Mouse (Mus musculus) frontal cortex, adult (tissue): ENCODE results near the gene Map3k6.

Source experiments
- ATAC-seq: cut with Nextera tagmentation; 2 replicates; pipeline ENCODE4 v1.9.2; 2017; ENCODE audit warnings: mild to moderate bottlenecking, moderate library complexity, mixed read lengths; ENCODE audit not compliant: low TSS enrichment

The Map3k6 gene

GRCm38 (mm10) chr4:133282656-133283055 is 42.0 kb downstream of the Map3k6 start:
- no peak for ATAC-seq

GRCm38 (mm10) chr4:133285299-133285698 is 44.7 kb downstream of the Map3k6 start:
- ATAC-seq, result no peak

- no peak for ATAC-seq
Measured at GRCm38 (mm10) chr4:133285950-133286349, 45.3 kb downstream of the Map3k6 start.

DNA sequence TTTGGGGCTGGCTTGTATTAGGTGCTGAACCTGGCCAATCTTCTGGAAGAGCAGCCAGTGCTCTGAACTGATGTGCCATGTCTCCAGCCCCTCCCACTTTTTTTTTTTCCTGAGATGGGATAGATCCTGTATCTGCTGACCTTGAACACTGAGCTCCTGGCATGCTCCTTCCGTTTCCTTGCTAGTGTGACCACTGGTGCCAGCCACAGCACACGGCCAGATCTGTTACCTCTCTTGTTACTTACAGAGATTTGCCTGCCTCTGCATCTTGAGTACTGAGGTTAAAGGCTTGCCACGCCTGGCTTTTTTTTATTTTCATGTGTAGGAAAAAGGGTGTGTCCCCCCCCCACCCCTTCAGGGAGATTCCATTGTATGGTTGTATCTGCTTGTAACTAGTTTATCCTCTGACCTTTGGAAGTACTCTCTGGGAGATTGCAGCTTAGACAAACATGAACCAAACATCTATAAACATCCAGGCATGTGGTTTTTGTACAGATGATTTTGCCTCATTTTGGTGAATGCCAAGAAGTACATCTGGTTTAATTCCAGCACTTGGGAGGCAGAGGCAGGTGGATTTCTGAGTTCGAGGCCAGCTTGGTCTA is 46.0 kb downstream of the Map3k6 start:
- no peak for ATAC-seq

GRCm38 (mm10) chr4:133291255-133291654 is 50.6 kb downstream of the Map3k6 start:
- no peak for ATAC-seq

- ATAC-seq, result no peak
Measured at GRCm38 (mm10) chr4:133292405-133292804, 51.8 kb downstream of the Map3k6 start.

GRCm38 (mm10) chr4:133292901-133293843 is 52.6 kb downstream of the Map3k6 start:
- no peak for ATAC-seq

DNA sequence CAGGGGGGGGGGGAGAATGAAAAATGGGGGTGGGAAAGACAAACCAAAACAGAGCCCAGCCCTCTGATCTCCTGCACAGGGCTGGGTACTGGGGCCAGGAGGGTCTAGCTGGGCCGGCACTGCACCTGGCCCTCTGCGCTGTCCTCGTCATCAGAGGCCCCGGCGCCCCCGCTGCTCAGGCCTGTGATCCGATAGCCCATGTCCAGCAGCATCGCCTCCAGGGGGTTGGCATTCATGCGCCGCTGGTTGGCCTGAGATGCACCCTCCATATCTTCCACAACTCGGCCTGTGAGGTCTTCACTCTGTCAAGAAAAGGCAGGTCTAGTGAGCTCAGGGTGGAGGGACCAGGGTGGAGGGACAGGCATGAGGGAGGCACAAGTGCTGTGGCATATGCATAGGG is 53.5 kb downstream of the Map3k6 start:
- no peak for ATAC-seq

DNA sequence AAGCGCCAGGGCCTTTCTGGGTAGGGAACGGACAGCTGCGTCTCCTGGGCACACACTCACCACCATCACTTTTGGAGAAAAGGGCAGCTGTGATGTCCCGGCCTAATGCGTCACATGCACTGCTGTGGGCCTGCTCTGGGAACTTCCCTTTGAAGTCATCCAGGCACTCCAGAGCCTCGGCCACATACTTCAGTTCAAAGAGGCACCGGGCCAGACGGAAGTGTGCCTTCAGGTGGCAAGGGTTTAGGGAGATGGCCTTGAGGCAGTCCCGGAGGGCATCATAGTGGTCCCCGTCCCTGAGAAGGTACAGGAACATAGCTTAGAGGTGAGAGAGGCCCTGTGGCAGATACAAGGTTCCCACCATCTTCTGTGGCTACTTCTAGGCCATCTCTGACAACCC is 56.7 kb downstream of the Map3k6 start:
- ATAC-seq, result no peak

DNA sequence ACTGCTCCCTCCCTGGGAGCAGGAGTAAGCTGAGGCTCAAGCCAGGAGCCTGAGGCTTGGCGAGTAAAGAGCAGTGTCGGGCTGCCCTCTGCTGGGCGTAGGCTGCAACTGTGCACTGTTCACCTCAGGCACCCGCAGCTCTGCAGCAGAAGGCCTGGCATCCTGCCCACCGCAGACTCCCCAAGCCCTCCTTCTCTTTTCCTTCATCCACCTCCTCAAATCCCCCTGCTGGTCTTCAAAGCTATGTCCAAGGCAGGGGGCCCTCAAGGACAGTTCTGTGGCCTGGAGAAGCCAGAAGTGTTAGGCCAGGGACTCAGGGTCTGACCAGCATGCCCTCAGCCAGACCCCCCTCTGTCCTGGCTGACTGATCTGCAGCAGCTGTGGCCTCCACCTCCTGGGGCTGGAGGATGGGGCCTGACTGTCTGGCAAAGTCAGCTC is 57.2 kb downstream of the Map3k6 start:
- ATAC-seq, result 0 out of 2 replicates have a peak, but pooled peaks have one; percentile 22

DNA sequence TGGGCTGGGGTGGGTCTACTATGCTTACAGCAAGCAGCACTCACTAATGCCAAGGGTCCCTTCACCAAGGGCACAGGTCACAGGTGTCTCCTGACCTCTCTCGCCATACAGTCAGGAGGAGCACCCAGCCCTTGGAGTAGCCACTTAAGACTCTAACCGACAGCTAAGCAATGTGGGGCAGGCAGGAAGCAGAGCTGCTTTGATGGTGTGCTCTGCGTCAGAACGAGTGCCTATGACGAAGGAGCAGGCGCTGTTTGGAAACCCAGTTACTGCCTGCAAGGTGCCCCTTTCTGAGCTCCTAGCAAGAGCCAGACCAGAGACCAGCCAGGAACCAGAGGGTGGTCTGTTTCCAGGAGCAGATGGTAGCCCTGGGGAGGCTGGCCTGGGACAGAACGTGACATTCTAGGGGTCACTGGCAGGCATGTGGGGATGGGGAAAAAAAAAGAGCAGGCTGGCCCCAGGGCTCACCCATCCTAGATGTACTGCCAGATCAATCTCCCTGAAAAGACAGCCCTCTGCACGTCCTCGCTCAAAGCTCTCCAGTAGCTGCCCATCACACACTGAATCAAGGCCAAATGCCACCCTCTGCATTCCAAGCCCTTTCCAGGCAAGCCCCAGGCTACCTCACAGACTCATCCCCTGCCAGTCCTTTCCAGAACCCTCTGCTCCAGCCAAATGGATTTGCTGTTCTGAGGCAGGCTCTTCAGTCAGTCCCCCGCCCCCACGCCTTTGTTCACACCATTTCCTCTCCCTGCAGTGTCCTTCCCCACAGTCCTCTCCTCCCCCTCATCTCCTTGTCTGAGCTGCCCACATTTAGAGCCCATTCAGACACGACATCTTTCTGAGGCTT is 58.1 kb downstream of the Map3k6 start:
- peak; percentile 58 for ATAC-seq

DNA sequence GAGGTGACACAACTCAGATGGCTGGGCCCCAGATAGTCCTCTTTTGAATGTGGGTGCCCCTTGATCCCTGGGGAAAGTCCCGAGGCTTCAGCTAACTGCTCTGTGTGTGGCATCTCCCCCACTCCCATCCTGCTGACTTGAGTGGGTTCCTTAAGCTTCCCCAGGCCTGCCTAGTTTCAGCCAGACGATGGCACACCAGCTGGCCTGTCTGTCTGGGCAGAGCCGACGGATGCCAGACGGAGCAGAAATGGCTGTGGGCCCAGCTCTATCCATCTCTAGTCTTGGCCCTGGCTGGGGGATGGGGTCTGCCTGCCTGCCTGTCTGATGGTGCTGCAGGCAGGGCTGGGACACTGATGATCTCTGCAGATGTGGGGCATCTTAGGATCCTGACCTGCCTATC is 59.1 kb downstream of the Map3k6 start:
- ATAC-seq, result peak; percentile 53

DNA sequence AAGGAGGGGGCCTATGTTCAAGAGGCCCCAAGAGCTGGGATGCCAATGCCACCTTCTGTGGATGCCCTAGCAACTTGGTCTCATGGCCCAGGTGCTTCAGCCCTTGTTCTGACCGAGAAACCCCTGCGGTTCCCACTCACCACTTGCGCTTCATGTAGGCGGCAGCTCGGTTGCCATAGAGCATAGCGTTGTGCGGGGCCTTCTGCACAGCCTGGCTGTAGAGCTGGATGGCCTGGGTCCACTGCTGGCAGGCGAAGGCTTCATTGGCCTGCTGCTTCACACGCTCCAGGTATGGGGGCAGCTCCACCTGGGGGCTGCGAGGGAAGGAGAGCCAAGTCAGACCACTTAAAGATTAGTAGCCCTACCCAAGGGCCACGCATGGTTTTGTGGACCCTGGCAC is 59.8 kb downstream of the Map3k6 start:
- no peak for ATAC-seq

DNA sequence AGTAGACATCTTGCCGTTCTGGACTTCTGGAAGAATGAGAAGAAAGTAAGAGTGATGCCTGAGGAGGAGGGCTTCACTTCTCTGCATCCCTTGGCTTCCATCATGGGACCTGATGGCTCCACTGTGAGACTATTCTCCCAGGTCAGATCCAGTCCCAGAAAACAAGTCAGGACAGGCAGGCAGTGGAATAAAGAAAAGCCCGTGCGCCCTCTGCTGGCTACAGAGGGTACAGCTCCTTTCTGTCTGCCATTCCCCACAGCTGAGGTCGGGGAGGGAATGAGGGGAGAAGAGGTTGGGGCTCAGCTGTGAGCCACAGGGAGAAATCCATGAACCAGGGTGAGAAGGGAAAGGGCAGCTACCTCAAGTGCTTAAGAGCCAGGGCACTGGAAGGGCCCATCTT is 61.2 kb downstream of the Map3k6 start:
- no peak for ATAC-seq
